Mouse (Mus musculus) urinary bladder, adult 2 months (tissue): Measurements from ENCODE around the gene Pdcd4. TPM values are rescaled to one million over a fixed set of nuclear protein-coding genes. Genes with fewer than 3 reads are reported as not detected.
"Not testable (repeated sequence)": the region's sequence is repeated elsewhere in the genome, so short reads cannot be mapped to it uniquely, and the experiment has no call there.

Source experiments
- DNase-seq: peaks from one replicate; pipeline ENCODE4 v3.0.0; 2022; ENCODE audit warnings: low spot score
- polyA plus RNA-seq: library from polyadenylated mRNA; depleted of rRNA; stranded (reverse); fragments of >200 nt; gene quantifications from 2 replicates; pipeline ENCODE4 v1.2.3, GENCODE M21; 2012; rRNA removed

The Pdcd4 gene
- polyA plus RNA-seq, 1 experiment: 81.3 TPM

DNA sequence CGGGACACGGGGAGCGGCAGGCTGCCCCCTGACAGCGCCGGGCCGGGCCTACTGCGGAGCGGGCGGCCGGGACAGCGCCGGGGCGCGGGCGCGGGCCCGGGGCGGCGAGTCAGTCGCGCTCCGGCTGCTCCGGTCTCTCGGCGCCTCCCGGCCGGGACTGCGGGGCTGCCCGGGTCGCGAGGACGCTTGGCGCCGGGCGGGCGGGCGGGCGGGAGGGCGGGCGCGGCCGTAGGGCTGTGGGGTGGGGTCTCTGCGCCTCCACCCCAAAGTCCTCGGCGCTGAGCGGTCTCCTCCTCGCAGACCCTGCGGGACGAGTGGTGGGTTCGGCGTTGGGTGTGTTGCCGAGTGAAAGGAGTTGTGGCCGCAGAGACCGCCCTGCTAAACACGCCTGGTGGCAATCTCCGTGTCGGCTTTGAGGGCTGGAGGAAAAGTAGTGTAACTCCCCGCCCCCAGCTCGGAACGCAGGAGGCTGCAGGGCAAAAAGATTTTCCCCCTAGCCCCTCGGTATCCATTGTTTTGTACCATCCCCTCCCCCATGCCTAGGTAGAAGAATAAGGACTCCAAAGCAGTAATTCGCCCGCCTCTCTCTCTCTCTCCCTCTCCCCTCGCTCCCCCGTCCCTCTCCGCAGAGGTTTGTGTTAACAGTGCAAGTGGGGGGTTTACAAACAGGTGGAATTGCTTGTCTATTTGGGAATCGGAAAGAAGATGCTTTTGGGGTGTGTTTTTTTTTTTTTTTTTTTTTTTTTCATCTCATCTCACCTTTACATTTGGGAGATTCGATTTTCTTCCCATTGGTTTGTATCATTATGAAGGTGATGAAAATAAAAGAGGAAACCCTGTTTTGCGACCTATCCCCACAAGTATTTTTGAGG is 53.4 kb downstream of the Pdcd4 start:
- peak; percentile 39 for DNase-seq

DNA sequence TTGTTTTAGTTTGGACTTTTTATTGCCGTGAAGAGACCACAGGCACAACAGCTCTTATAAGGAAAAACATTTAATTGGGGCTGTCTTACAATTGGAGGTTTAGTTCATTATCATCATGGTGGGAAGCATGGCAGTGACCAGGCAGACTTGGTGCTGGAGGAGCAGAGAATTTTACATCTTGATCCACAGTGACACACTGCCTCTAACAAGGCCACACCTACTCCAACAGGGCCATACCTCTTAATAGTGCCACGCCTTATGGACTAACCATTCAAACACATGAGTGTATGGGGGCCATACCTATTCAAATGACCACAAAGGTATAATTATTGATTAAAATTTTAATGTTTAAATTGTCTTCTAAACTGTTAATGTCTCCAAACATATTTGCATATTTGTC is 65.5 kb downstream of the Pdcd4 start:
- no peak for DNase-seq

DNA sequence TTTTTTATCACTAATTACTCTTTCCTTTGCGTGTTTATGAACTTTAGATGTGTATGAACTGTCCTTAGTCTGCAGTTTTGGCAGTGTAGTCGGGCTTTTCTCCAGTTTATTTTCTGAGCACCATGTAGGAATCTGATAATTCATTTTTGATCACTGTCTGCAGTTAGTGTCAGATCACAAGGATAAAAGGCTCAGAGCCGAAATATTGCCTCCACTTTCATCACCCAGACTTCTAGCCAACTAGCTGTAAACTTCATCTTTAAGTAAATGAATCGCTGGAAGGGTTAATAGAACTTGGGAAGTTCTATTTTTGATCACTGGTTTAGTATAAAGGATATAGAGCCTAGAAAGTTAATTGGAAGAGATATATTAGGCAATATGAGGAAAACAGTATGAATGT is 70.5 kb downstream of the Pdcd4 start:
- DNase-seq: no peak

DNA sequence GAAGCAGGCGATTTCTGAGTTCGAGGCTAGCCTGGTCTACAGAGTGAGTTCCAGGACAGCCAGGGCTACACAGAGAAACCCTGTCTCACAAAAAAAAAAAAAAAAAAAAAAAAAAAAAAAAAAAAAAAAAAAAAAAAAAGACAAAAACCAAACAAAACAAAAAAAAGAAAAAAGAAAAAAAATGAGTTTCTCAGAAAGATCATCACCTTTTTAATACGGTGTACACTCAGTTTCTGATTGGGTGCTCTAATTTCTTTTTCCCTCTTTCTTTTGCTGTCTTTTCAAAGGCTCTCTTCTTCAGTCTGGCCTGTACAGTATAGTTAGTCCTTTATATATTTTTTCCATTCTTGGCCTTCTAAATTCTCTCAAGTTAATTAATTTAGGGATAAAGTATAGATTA is 72.3 kb downstream of the Pdcd4 start:
- DNase-seq: not testable (repeated sequence)

DNA sequence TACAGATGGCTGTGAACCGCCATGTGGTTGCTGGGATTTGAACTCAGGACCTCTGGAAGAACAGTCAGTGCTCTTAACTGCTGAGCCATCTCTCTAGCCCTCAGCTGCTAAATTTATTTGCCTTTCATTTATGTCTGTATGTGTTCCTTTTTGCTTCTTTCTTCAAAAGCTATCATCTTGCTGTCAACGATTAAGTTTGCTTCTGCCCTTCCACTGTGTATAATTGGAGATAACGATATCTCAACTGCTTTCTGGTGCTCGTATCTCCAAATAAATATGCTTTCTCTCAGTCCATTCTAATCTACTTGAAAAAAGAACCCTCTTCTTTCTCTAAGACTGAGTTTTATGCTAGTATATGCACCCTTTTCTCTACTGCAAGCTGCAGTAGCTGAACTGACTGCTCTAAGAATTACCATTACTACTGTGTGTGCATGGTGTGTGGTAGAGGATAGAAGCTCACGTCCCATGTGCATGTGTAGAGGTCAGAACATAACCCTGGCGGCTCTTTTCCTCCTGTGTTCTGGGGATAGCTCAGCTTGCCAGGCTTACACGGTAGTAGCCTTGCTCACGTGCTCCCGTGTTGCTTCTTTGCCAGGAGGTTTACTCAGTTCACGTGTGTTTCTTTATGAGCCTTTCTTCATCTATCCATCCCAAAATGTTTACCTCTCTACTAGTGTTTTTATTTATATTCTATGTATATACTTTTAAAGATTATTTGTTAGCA is 73.0 kb downstream of the Pdcd4 start:
- DNase-seq: no peak

DNA sequence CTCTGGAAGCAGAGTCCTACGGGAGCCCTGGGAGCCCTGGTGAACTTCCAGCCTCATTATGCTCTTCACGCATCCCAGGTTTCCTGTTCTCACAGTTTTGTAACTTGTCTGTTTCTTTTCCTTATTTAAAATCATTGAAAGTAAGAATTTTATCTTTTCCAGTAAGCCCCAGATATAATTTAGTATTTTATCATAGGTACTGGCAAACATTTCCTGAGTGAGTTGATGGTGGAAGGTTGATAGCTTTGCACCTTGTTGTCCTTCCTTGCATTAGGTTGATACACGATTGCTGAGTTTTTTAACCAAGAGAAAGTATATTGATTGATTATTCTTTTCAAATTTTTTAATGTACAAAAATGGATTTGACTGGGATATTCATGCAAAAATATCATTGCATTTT is 77.2 kb downstream of the Pdcd4 start:
- no peak for DNase-seq

DNA sequence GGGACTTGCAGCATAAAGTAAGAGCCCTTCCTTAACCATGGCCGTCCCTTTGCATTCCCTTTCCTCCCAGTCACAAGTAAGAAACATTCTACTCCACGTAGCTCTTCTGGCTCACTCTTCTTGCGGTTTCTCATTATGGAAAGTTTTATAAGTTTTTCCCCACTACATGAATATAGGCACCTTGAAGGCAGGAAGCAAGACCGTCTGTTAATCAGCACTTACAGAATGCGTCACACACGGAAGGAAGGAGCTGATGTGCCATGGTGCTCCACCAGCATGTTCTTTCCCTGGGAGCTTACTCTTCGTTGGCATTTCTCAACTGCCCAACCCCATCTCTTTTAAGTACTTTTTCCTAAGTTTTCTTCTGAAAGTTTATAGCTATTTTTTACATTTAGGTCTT is 79.9 kb downstream of the Pdcd4 start:
- DNase-seq: no peak

DNA sequence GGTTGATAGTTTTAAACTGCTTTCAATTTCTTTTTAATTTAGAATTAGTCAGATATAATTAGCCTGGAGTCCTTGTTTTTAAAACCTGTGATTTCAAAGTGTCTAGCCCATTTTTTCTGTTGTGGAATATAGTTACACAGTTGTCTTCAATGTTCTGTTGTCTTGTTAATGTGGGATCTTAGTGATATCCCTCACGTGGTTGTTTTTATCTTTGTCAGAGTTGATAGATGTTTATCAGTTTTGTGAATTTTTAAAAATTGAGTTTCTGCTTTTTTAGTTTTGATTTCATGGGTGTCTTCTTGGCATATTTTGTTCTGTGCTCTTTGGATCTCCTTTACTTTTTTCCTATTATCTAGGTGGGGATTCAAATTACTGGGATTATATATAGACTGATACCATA is 81.6 kb downstream of the Pdcd4 start:
- DNase-seq: no peak

Other genes with a start within 250 kb of the Pdcd4 start
- gene Rbm20, start 214.9 kb upstream of the Pdcd4 start, polyA plus RNA-seq: 4.4 and 4.5 TPM in 2 replicates
- gene Shoc2, start 52.1 kb downstream of the Pdcd4 start, polyA plus RNA-seq: 27.2 and 30.1 TPM in 2 replicates
- gene Bbip1, start 52.4 kb downstream of the Pdcd4 start, polyA plus RNA-seq: 33.4 and 37.1 TPM in 2 replicates
- gene Adra2a, start 151.9 kb downstream of the Pdcd4 start, polyA plus RNA-seq: 1.5 and 2.2 TPM in 2 replicates